Mouse (Mus musculus) cerebellum, adult 9-10 months (tissue): ENCODE measurements around the gene Usp31.
A peak's percentile ranks its signal among the peaks of the same experiment; 100 is the strongest.

ENCODE experiments used
- DNase-seq: peaks from one replicate; pipeline ENCODE4 v3.0.0; 2022

The Usp31 gene

DNA sequence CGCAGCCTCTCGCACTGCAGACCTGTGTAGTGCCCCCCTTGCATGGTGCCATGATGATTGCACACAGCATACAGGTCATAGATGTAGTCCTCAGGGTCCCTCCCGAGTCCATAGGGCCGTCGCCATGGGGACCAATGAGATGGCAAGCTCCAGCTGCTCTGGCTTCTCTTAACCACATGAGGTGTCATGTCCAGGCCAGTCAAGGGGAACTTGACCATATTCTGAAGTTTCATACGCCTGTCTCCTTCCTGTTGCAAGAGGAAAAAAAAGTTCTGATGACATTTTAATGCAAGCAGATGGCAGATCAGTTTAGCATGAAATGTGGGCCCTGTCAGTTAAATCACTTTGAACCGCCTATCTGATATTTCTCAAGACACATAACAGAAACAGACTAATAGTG, 48.2 kb downstream of the Usp31 start:
- DNase-seq, result no peak

DNA sequence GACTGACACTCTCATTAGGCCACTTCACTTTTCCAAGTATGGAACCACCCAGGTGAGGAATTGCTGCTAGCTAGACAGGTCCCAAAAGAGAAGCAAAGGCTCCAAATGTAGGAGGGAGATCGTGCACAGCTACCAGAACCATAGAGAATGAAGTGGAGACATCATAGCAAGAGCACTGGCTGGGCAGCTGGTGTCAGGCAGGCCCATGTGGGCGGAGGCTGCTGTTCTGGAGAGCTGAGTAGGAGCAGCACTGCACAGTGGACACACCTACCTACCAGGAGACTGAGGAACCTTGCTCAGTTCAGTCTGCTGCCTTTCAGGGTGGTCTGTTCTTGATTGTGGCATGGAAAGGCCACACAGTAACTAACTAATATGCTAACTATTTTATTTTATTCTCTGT, 52.4 kb downstream of the Usp31 start:
- DNase-seq, result no peak

DNA sequence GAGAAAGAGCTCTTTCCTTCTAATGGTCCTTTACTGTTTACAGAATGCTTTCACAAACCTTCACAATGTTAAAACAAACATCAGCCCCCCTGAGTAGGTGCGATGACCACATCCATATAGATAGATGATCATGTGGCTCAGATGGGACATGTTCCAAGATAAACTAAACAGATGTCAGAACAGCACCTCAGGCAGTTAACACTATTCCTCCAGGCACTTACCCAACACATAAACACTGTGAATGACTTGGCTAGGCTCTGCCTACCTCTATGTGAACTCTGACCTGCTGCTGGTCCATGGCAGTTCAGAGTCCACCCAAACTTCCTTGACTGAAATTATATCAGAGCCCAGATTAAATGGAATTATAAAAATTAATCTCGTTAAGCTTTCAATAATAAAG, 54.4 kb downstream of the Usp31 start:
- DNase-seq, result no peak

DNA sequence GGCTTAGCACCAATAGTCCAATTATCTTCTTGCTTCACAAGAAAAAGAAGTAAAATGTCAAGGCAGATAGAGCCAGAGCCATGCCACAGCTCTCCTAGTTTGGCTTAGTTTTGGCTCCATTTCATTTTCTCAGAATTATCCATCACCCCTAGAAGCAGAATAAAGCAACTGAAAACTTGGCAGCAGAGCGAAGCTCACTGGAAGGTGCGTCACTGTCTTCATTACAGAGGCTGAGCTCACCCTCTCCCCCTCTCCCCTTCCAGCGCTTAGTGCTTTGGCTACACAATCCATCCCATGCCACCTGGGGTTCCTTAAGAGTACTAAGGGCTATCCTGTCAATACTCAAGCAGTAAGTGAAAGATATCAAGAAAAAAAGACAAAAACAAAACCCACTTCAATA, 56.3 kb downstream of the Usp31 start:
- DNase-seq, result no peak

DNA sequence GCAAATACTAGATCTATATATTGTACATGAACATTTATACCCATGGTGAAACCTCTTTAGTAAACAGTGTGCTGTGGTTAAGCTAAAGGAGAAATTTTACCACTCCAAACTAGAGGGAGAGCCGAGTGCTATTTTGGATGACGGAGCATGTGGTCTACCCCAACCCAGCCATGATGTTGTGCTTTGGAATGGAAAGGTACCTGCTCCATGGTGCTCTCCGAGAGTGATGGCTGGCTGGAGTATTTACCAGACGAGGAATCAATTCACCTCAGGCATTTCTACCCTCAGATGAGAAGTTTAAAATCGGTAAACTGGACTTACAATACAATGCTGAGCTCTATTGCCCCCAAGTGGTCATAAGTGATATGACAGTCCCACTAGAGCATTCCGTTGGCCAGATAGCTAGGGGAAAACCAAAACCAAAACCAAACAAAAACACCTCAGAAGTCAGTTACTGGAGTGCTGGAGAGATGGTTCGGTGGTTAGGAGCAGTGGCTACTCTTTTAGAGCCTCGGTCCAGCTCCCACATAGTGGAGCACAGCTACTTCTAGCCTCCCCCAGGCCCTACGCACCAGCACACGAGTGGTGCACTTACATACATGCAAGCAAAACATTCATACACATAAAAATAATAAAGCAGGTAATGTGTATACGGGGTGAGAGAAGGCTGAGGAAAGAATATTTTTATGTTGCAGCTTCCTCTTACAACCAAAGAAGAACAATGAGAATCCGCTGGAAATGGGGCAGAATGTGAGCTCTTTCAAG, 65.9 kb downstream of the Usp31 start:
- peak; percentile 65 for DNase-seq

- no peak for DNase-seq
Measured at GRCm38 (mm10) chr7:121636732-121637131, 70.3 kb downstream of the Usp31 start.

GRCm38 (mm10) chr7:121634236-121634635, 72.8 kb downstream of the Usp31 start:
- no peak for DNase-seq

GRCm38 (mm10) chr7:121622835-121623420, 84.1 kb downstream of the Usp31 start:
- no peak for DNase-seq

- no peak for DNase-seq
Measured at GRCm38 (mm10) chr7:121622433-121622832, 84.6 kb downstream of the Usp31 start.

GRCm38 (mm10) chr7:121601697-121602096, 105.4 kb downstream of the Usp31 start:
- DNase-seq, result no peak

DNA sequence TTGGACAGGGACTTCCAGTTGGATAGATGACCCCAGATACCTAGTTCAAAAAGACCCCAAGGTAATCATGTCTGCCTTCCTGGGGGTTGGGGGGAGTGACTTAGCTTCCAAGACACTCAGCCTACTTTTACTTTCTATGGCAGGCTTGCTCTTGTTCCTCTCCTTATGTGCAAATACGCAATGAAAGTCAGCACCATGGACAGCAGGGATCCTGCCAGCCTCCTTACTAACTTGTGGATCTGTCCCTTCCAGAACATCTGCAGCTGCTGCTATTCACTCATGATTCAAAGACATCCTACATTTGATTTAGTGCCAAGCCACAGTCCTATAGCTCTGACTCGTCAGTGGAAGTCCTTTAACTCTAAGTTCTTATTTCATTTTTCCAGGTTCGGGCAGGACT, 110.7 kb downstream of the Usp31 start:
- DNase-seq, result no peak

DNA sequence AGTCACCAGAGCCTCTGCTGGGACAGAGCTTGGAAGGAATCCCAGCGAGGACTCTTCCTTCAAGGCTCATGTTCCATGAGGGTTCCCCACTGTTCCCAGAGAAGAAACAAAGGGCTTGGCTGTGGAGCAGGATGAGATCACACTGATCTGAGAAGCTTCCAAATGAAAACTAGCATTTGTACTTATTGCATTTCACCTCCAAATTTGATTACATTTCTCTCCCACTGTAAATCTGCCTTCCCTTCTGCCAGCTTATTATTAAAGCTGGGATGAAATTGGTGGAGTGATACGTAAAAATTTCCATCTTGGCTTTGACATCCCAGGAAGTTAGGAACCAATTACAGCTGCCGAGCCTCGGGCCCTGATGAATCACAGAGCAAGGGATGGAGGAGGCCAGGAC, 111.6 kb downstream of the Usp31 start:
- no peak for DNase-seq

- DNase-seq, result no peak
Measured at GRCm38 (mm10) chr7:121595085-121595484, 112.0 kb downstream of the Usp31 start.

GRCm38 (mm10) chr7:121594623-121595022, 112.4 kb downstream of the Usp31 start:
- no peak for DNase-seq
